Mouse (Mus musculus): Measurements from ENCODE around the gene Anxa11.
A peak's percentile ranks its signal among the peaks of the same experiment; 100 is the strongest.
"Not testable (repeated sequence)": the region's sequence is repeated elsewhere in the genome, so short reads cannot be mapped to it uniquely, and the experiment has no call there.

Anxa11 gene

GRCm38 (mm10) chr14:25869135-25869878, 27.4 kb downstream of the Anxa11 start:
- no peak for DNase-seq (ENCODE audit: low spot score in 2 of 2)

GRCm38 (mm10) chr14:25872461-25873415, 30.8 kb downstream of the Anxa11 start:
- no peak for DNase-seq (ENCODE audit: low spot score in 2 of 2)

GRCm38 (mm10) chr14:25876640-25877039, 34.7 kb downstream of the Anxa11 start:
- DNase-seq (ENCODE audit: low spot score in 2 of 2) = not testable (repeated sequence)

- not testable (repeated sequence) for DNase-seq (ENCODE audit: low spot score in 2 of 2)
These were observed 39.8 kb downstream of the Anxa11 start for GRCm38 (mm10) chr14:25881769-25882168.

- not testable (repeated sequence) for DNase-seq (ENCODE audit: low spot score in 2 of 2)
These were observed 43.9 kb downstream of the Anxa11 start for GRCm38 (mm10) chr14:25885886-25886285.

- DNase-seq (ENCODE audit: low spot score in 2 of 2) = not testable (repeated sequence)
These were observed 52.6 kb downstream of the Anxa11 start for GRCm38 (mm10) chr14:25894566-25894965.

- DNase-seq (ENCODE audit: low spot score in 2 of 2) = not testable (repeated sequence)
These were observed 53.7 kb downstream of the Anxa11 start for GRCm38 (mm10) chr14:25895686-25896085.

GRCm38 (mm10) chr14:25903000-25903399, 61.0 kb downstream of the Anxa11 start, which contains the start of gene Plac9a:
TSS of gene Plac9a (minus strand) at chr14:25903100.
- DNase-seq (ENCODE audit: low spot score in 2 of 2) = not testable (repeated sequence)

GRCm38 (mm10) chr14:25905243-25905642, 63.3 kb downstream of the Anxa11 start:
- DNase-seq (ENCODE audit: low spot score in 2 of 2) = peak; percentile 2 to 3

GRCm38 (mm10) chr14:25907272-25907671, 65.3 kb downstream of the Anxa11 start:
- DNase-seq (ENCODE audit: low spot score in 2 of 2) = not testable (repeated sequence)

GRCm38 (mm10) chr14:25908976-25909375, 67.0 kb downstream of the Anxa11 start:
- DNase-seq (ENCODE audit: low spot score in 2 of 2) = not testable (repeated sequence)

GRCm38 (mm10) chr14:25918427-25919170, 76.6 kb downstream of the Anxa11 start:
- not testable (repeated sequence) for DNase-seq (ENCODE audit: low spot score in 2 of 2)

GRCm38 (mm10) chr14:25926814-25927561, 85.0 kb downstream of the Anxa11 start:
- DNase-seq (ENCODE audit: low spot score in 2 of 2) = not testable (repeated sequence)

GRCm38 (mm10) chr14:25927562-25927881, 85.6 kb downstream of the Anxa11 start, which contains the start of gene Tmem254a:
TSS of gene Tmem254a (minus strand) at chr14:25927672.
- DNase-seq (ENCODE audit: low spot score in 2 of 2) = not testable (repeated sequence)
